In genomic region chr19:32137904-32138303, GRCm38 (mm10) we compare ENCODE assay signal across 21 mouse cellular contexts. TPM values are rescaled to one million over a fixed set of nuclear protein-coding genes. Genes with fewer than 3 reads are reported as not detected.
A peak's percentile ranks its signal among the peaks of the same experiment; 100 is the strongest.
DNase-seq lines count a peak whose midpoint lies in the region; ATAC-seq and TF ChIP-seq lines count a peak whose summit lies in the region.
"Had no signal": no experiment of that assay in that cellular context is flagged by ENCODE, and none has a peak within 500 bp of the region (broad histone marks: within the 10 kb centered on the region; RNA-seq: fewer than 3 reads in every experiment).

No protein-coding gene starts in this region.

- ATAC-seq in heart, embryonic 14.5 days (ENCODE audit: insufficient number of reproducible peaks, insufficient read depth, low FRiP score, low read depth): no peak
- ATAC-seq in heart, postnatal 0 days (ENCODE audit: insufficient read depth, low read depth): no peak
- no peak for ATAC-seq in limb, embryonic 15.5 days (ENCODE audit: insufficient number of reproducible peaks, low FRiP score, low TSS enrichment, low read depth)
- ATAC-seq in megakaryocyte-erythroid progenitor cell, adult 5-6 weeks (replicated peaks; ENCODE audit: low FRiP score, low TSS enrichment, poor library complexity, severe bottlenecking): no peak
- ATAC-seq: forebrain, embryonic 13.5 days; forebrain, embryonic 16.5 days had no signal

- no peak overlapping the region for H3K4me3 ChIP-seq in heart, embryonic 14.5 days (ENCODE audit: control insufficient read depth in 1 of 2, insufficient read depth in 1 of 2, low read depth in 1 of 2, low read length in 2 of 2)
- no peak overlapping the region for H3K4me3 ChIP-seq in heart, postnatal 0 days (ENCODE audit: low read depth, low read length)
- H3K4me3 ChIP-seq in heart, embryonic 10.5 days: no peak overlapping the region
- H3K4me3 ChIP-seq in limb, embryonic 15.5 days: no peak overlapping the region
- H3K4me3 ChIP-seq in limb, embryonic 10.5 days: no peak overlapping the region
- no peak overlapping the region for H3K4me3 ChIP-seq in bone marrow macrophage, adult 2 months (ENCODE audit: insufficient read depth, low read length)
- H3K4me3 ChIP-seq: forebrain, embryonic 10.5 days; forebrain, embryonic 13.5 days; gastrocnemius, adult 2 months; hindbrain, embryonic 12.5 days; hindbrain, embryonic 15.5 days had no signal

- WGBS in heart, embryonic 14.5 days: 80% methylated on average over 5 of the region's 5 CpGs
- WGBS in heart, postnatal 0 days: 74% methylated on average over 5 of the region's 5 CpGs
- 82% methylated on average over 5 of the region's 5 CpGs for WGBS in heart, embryonic 10.5 days
- WGBS in limb, embryonic 15.5 days: 88% methylated on average over 5 of the region's 5 CpGs
- WGBS in limb, embryonic 10.5 days: 86% methylated on average over 5 of the region's 5 CpGs

- H3K4me1 ChIP-seq in heart, embryonic 14.5 days (ENCODE audit: control insufficient read depth in 2 of 2, insufficient read depth in 2 of 2, low read length in 2 of 2): peaks cover 17 to 30% of the 10 kb centered on the region in 2 experiments
- peaks cover 14% of the 10 kb centered on the region; the same call in 1 of the 2 replicates for H3K4me1 ChIP-seq in heart, postnatal 0 days (ENCODE audit: control insufficient read depth, insufficient read depth)
- H3K4me1 ChIP-seq in heart, embryonic 10.5 days: peaks cover 36% of the 10 kb centered on the region
- peaks cover 14% of the 10 kb centered on the region for H3K4me1 ChIP-seq in limb, embryonic 15.5 days
- peaks cover 5% of the 10 kb centered on the region for H3K4me1 ChIP-seq in limb, embryonic 10.5 days
- H3K4me1 ChIP-seq in bone marrow macrophage, adult 2 months (ENCODE audit: control insufficient read depth, insufficient read depth, low read length): peaks cover 30% of the 10 kb centered on the region
- H3K4me1 ChIP-seq: hindbrain, embryonic 15.5 days had no signal

- DNase-seq in heart, postnatal 14 days: no peak
- no peak for DNase-seq in heart, postnatal 0 days (ENCODE audit: low spot score)
- no peak for DNase-seq in heart, embryonic 10.5 days (ENCODE audit: low spot score)
- DNase-seq in limb, embryonic 10.5 days (ENCODE audit: low spot score): no peak
- DNase-seq: adrenal gland, adult 8-10 months; adrenal gland, postnatal 25 days; cerebellum, adult 18-20 months; cerebellum, adult 9-10 months; cerebellum, postnatal 14 days; gastrocnemius, adult 2 months; gastrocnemius, postnatal 14 days; kidney, adult 18-20 months had no signal

- no peaks in the 10 kb centered on the region for H3K27me3 ChIP-seq in heart, embryonic 14.5 days (ENCODE audit: control insufficient read depth, insufficient read depth, low read length)
- no peaks in the 10 kb centered on the region for H3K27me3 ChIP-seq in heart, postnatal 0 days (ENCODE audit: control insufficient read depth, insufficient read depth, low read length)
- no peaks in the 10 kb centered on the region for H3K27me3 ChIP-seq in heart, embryonic 10.5 days (ENCODE audit: insufficient read depth, poor library complexity, severe bottlenecking)
- H3K27me3 ChIP-seq in limb, embryonic 15.5 days: no peaks in the 10 kb centered on the region
- H3K27me3 ChIP-seq in limb, embryonic 10.5 days (ENCODE audit: low read depth, poor library complexity, severe bottlenecking): no peaks in the 10 kb centered on the region
- H3K27me3 ChIP-seq: forebrain, embryonic 13.5 days; hindbrain, embryonic 12.5 days; hindbrain, embryonic 15.5 days had no signal

- H3K27ac ChIP-seq in heart, embryonic 14.5 days (replicated peaks in 1 of 2; ENCODE audit: control insufficient read depth in 1 of 2, insufficient read depth in 1 of 2, low read depth in 2 of 2, low read length in 2 of 2): peak overlapping the region; percentile 2 to 27; a peak in 1 of 4 replicates
- H3K27ac ChIP-seq in heart, postnatal 0 days (ENCODE audit: low read depth): peak overlapping the region; percentile 16; the same call in 1 of the 2 replicates
- H3K27ac ChIP-seq in heart, embryonic 10.5 days: no peak overlapping the region
- H3K27ac ChIP-seq in limb, embryonic 15.5 days: peak overlapping the region; percentile 8; the same call in 1 of the 2 replicates
- no peak overlapping the region for H3K27ac ChIP-seq in limb, embryonic 10.5 days
- H3K27ac ChIP-seq in bone marrow macrophage, adult 2 months (ENCODE audit: insufficient read depth, low read depth, low read length): 0 out of 2 replicates have a peak overlapping the region, but pooled peaks have one; percentile 5
- H3K27ac ChIP-seq: forebrain, embryonic 10.5 days; forebrain, embryonic 13.5 days; hindbrain, embryonic 12.5 days; hindbrain, embryonic 15.5 days had no signal

- H3K4me2 ChIP-seq in heart, embryonic 14.5 days (ENCODE audit: low read length): no peak overlapping the region
- H3K4me2 ChIP-seq in heart, postnatal 0 days (ENCODE audit: low read depth, low read length): no peak overlapping the region
- no peak overlapping the region for H3K4me2 ChIP-seq in limb, embryonic 15.5 days
- H3K4me2 ChIP-seq: forebrain, embryonic 13.5 days; hindbrain, embryonic 12.5 days; hindbrain, embryonic 15.5 days had no signal

- no peak overlapping the region for H3K9ac ChIP-seq in heart, embryonic 14.5 days (ENCODE audit: low read length)
- no peak overlapping the region for H3K9ac ChIP-seq in heart, postnatal 0 days (replicated peaks; ENCODE audit: low read depth, low read length)
- H3K9ac ChIP-seq in limb, embryonic 15.5 days: no peak overlapping the region
- H3K9ac ChIP-seq: forebrain, embryonic 13.5 days; hindbrain, embryonic 12.5 days; hindbrain, embryonic 15.5 days had no signal

- TF ChIP-seq POLR2A in bone marrow macrophage, adult 2 months (IDR thresholded peaks at IDR 0.05; ENCODE audit: borderline replicate concordance, low read depth, low read length): no peak

- TF ChIP-seq CTCF in heart, postnatal 0 days (IDR thresholded peaks at IDR 0.05; ENCODE audit: low read depth): no peak
- TF ChIP-seq CTCF in bone marrow macrophage, adult 2 months (IDR thresholded peaks at IDR 0.05; ENCODE audit: low read depth, low read length): no peak

- no peak for TF ChIP-seq EP300 in heart, postnatal 0 days (IDR thresholded peaks at IDR 0.05; ENCODE audit: low read depth)

- H3K36me3 ChIP-seq in heart, embryonic 14.5 days (ENCODE audit: control insufficient read depth, insufficient read depth, low read length): 0 out of 2 replicates have a peak, but pooled peaks cover 7% of the 10 kb centered on the region
- 0 out of 2 replicates have a peak, but pooled peaks cover 5% of the 10 kb centered on the region for H3K36me3 ChIP-seq in heart, postnatal 0 days (replicated peaks; ENCODE audit: control insufficient read depth, insufficient read depth, low read length)
- no peaks in the 10 kb centered on the region for H3K36me3 ChIP-seq in heart, embryonic 10.5 days
- no peaks in the 10 kb centered on the region for H3K36me3 ChIP-seq in limb, embryonic 15.5 days
- no peaks in the 10 kb centered on the region for H3K36me3 ChIP-seq in limb, embryonic 10.5 days
- H3K36me3 ChIP-seq: forebrain, embryonic 10.5 days; hindbrain, embryonic 12.5 days; hindbrain, embryonic 15.5 days had no signal

- intact Hi-C loops in heart, postnatal 14 days (cut with DNase I): no loop called here

- no peaks in the 10 kb centered on the region for H3K9me3 ChIP-seq in heart, embryonic 14.5 days (ENCODE audit: control insufficient read depth, low read length)
- H3K9me3 ChIP-seq in heart, postnatal 0 days (replicated peaks; ENCODE audit: control insufficient read depth, low read length): no peaks in the 10 kb centered on the region
- no peaks in the 10 kb centered on the region for H3K9me3 ChIP-seq in heart, embryonic 10.5 days
- H3K9me3 ChIP-seq in limb, embryonic 15.5 days: no peaks in the 10 kb centered on the region
- H3K9me3 ChIP-seq in limb, embryonic 10.5 days (replicated peaks): no peaks in the 10 kb centered on the region
- H3K9me3 ChIP-seq: forebrain, embryonic 10.5 days; forebrain, embryonic 13.5 days; hindbrain, embryonic 12.5 days; hindbrain, embryonic 15.5 days had no signal

RNA-seq across cellular contexts. Expression of gene Asah2, which starts 29.9 kb away (rescaled TPM):
- polyA plus RNA-seq in heart, embryonic 14.5 days (2014; fragmentation: Nextera tagmentation; extraction: Ambion mirVana): 3.3 and 3.5 TPM in 2 replicates
- 10 to 100 TPM; 15.4 to 16.4 TPM for total RNA-seq in heart, postnatal 14 days (2021)
- 12.0 and 17.6 TPM in 2 replicates for total RNA-seq in heart, postnatal 0 days (2014; rRNA removed; ENCODE audit: low replicate concordance)
- polyA plus RNA-seq in heart, postnatal 0 days (2015; fragmentation: Nextera tagmentation; extraction: Ambion mirVana): 1.9 and 2.1 TPM in 2 replicates
- polyA plus RNA-seq in heart, embryonic 10.5 days (2016; fragmentation: Nextera tagmentation; extraction: Ambion mirVana): 1.6 and 2.9 TPM in 2 replicates
- 3.2 and 3.8 TPM in 2 replicates for polyA plus RNA-seq in limb, embryonic 15.5 days (2015; fragmentation: Nextera tagmentation; extraction: Ambion mirVana)
- 0.56 and 0.73 TPM in 2 replicates for polyA plus RNA-seq in limb, embryonic 10.5 days (2016; fragmentation: Nextera tagmentation; extraction: Ambion mirVana)
- 11.3 and 13.6 TPM in 2 replicates for polyA plus RNA-seq in bone marrow macrophage, adult 2 months (2012; ENCODE audit: insufficient read depth, insufficient read length, missing spikeins)
- total RNA-seq in megakaryocyte-erythroid progenitor cell, adult 5-6 weeks (2014; fragmentation: Nextera tagmentation): 2.1 and 6.4 TPM in 2 replicates
- 1.7 and 4.7 TPM in 2 replicates for total RNA-seq in megakaryocyte-erythroid progenitor cell, adult 5-6 weeks (2017)

Comparison
In these comparisons a context has a peak if more than half of its experiments do, and no peak if none do; other contexts are left out.
1. H3K27ac ChIP-seq: peak in heart, embryonic 14.5 days (2 of 2), heart, postnatal 0 days (single experiment), limb, embryonic 15.5 days (single experiment) and bone marrow macrophage, adult 2 months (single experiment); none in heart, embryonic 10.5 days (single experiment) and limb, embryonic 10.5 days (single experiment).